Comparison of ENCODE assay signal across 8 mouse cellular contexts in the genomic region with DNA sequence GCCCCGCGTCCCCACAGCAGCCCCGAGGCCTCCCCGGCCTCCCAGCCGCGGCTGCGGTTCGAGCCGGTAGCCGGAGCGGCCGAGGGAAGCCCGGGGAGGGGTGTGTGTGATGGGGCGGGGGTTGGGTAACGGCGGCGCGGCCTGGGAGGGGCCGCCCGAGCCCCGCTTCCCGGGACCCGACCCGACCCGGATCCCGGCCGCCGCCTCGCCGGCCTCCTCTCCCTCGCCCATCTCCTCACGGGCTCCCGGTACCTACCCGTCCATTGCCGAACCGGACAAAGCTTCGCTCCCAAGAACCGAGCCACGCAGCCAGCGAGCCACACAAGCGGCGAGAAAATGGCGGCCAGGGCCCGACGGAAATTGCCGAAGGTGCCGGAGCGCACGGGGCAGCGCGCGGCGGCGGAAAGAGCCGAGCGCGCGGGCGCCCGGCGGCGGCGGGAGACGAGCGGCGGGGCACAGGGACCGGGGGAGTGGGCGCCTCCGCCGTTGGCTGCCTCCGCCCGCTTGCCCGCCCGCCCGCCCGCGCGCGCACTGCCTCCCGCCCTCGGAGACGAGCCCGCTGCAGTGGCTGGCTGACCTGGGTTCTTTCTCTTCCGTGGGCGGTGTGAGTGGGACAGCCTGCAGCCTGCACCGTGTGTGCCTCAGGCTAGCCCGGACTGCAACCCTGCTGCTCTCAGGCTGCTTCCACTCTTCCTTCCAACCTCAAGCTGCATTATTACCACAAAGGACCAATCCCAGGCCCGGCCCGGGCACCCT. TPM values are rescaled to one million over a fixed set of nuclear protein-coding genes. Genes with fewer than 3 reads are reported as not detected.
DNase-seq lines count a peak whose midpoint lies in the region; ATAC-seq lines count a peak whose summit lies in the region.

No protein-coding gene starts in this region.

- H3K4me3 ChIP-seq in heart, embryonic 14.5 days (ENCODE audit: control insufficient read depth in 1 of 2, insufficient read depth in 1 of 2, low read depth in 1 of 2, low read length in 2 of 2): peak overlapping the region; percentile 95 to 99
- peak overlapping the region; percentile 88 for H3K4me3 ChIP-seq in liver, embryonic 12.5 days

- H3K9me3 ChIP-seq in heart, embryonic 14.5 days (ENCODE audit: control insufficient read depth, low read length): no peaks in the 10 kb centered on the region
- H3K9me3 ChIP-seq in liver, embryonic 12.5 days (replicated peaks): no peaks in the 10 kb centered on the region

- peak; percentile 86 for ATAC-seq in CD4-positive, CD25-positive, alpha-beta regulatory T cell, adult 4 months
- peak; percentile 91 for ATAC-seq in heart, embryonic 14.5 days (ENCODE audit: insufficient number of reproducible peaks, insufficient read depth, low FRiP score, low read depth)
- ATAC-seq in liver, embryonic 12.5 days: peak; percentile 86

- H3K9ac ChIP-seq in heart, embryonic 14.5 days (ENCODE audit: low read length): peak overlapping the region; percentile 93
- peak overlapping the region; percentile 96 for H3K9ac ChIP-seq in liver, embryonic 12.5 days

- peaks cover 2 to 32% of the 10 kb centered on the region in 2 experiments for H3K4me1 ChIP-seq in heart, embryonic 14.5 days (ENCODE audit: control insufficient read depth in 2 of 2, insufficient read depth in 2 of 2, low read length in 2 of 2)
- H3K4me1 ChIP-seq in liver, embryonic 12.5 days: peaks cover 31% of the 10 kb centered on the region

- H3K36me3 ChIP-seq in heart, embryonic 14.5 days (ENCODE audit: control insufficient read depth, insufficient read depth, low read length): 0 out of 2 replicates have a peak, but pooled peaks cover 4% of the 10 kb centered on the region
- H3K36me3 ChIP-seq in liver, embryonic 12.5 days: peaks cover 13% of the 10 kb centered on the region
- H3K36me3 ChIP-seq in splenic B cell, adult 2 months (ENCODE audit: control insufficient read depth, insufficient read depth, low read length, poor library complexity, severe bottlenecking): no peaks in the 10 kb centered on the region

- H3K27me3 ChIP-seq in heart, embryonic 14.5 days (ENCODE audit: control insufficient read depth, insufficient read depth, low read length): no peaks in the 10 kb centered on the region
- no peaks in the 10 kb centered on the region for H3K27me3 ChIP-seq in liver, embryonic 12.5 days (replicated peaks)
- no peaks in the 10 kb centered on the region for H3K27me3 ChIP-seq in splenic B cell, adult 2 months (ENCODE audit: control insufficient read depth, insufficient read depth, low read length, poor library complexity, severe bottlenecking)

- DNase-seq in c-Kit-negative CD71-positive TER-119-positive erythroid progenitor cells, embryonic 14.5 days (ENCODE audit: low read depth, low spot score): peak; percentile 42
- peak; percentile 27 for DNase-seq in fibroblast of lung, adult 2 months (ENCODE audit: low read depth)
- DNase-seq in kidney, postnatal 10 days: peak; percentile 94
- DNase-seq in naive thymus-derived CD4-positive, alpha-beta T cell, adult 2 months (ENCODE audit: low read depth): peak; percentile 91
- peak; percentile 86 for DNase-seq in splenic B cell, adult 2 months (ENCODE audit: low read depth, low spot score)

- H3K4me2 ChIP-seq in heart, embryonic 14.5 days (ENCODE audit: low read length): peak overlapping the region; percentile 84
- H3K4me2 ChIP-seq in liver, embryonic 12.5 days: peak overlapping the region; percentile 80

- WGBS in heart, embryonic 14.5 days: 1% methylated on average over 49 of the region's 89 CpGs
- 2% methylated on average over 30 of the region's 89 CpGs for WGBS in liver, embryonic 12.5 days (ENCODE audit: insufficient replicate concordance)

- peak overlapping the region; percentile 97 to 98 for H3K27ac ChIP-seq in heart, embryonic 14.5 days (replicated peaks in 1 of 2; ENCODE audit: control insufficient read depth in 1 of 2, insufficient read depth in 1 of 2, low read depth in 2 of 2, low read length in 2 of 2)
- H3K27ac ChIP-seq in liver, embryonic 12.5 days: peak overlapping the region; percentile 85

RNA-seq across cellular contexts. Expression of a gene that starts 1.1 kb away (rescaled TPM):
- polyA plus RNA-seq in CD4-positive, CD25-positive, alpha-beta regulatory T cell, adult 4 months (2017; shearing (Covaris generic)): 10 to 100 TPM; 21.2 to 26.3 TPM
- polyA plus RNA-seq in heart, embryonic 14.5 days (2014; fragmentation: Nextera tagmentation; extraction: Ambion mirVana): 56.1 and 72.6 TPM in 2 replicates
- 12.8 and 14.3 TPM in 2 replicates for polyA plus RNA-seq in liver, embryonic 12.5 days (2016; fragmentation: Nextera tagmentation; extraction: Ambion mirVana)

Comparison
In these comparisons a context has a peak if more than half of its experiments do, and no peak if none do; other contexts are left out.
1. Peak in every context shown above with its lines: DNase-seq, ATAC-seq, H3K4me3 ChIP-seq and H3K27ac ChIP-seq.
2. DNase-seq: peak in every context shown above with its lines; median percentile 94 in kidney, postnatal 10 days; 91 in naive thymus-derived CD4-positive, alpha-beta T cell, adult 2 months; 86 in splenic B cell, adult 2 months; 42 in c-Kit-negative CD71-positive TER-119-positive erythroid progenitor cells, embryonic 14.5 days; 27 in fibroblast of lung, adult 2 months.